Mouse (Mus musculus): ENCODE measurements around the gene Six2. TPM values are rescaled to one million over a fixed set of nuclear protein-coding genes. Genes with fewer than 3 reads are reported as not detected.

The Six2 gene
- under 1 TPM in 1 of 2 experiments, not detected in 1; 0.16 TPM for polyA plus RNA-seq (2017; shearing (Covaris generic))

DNA sequence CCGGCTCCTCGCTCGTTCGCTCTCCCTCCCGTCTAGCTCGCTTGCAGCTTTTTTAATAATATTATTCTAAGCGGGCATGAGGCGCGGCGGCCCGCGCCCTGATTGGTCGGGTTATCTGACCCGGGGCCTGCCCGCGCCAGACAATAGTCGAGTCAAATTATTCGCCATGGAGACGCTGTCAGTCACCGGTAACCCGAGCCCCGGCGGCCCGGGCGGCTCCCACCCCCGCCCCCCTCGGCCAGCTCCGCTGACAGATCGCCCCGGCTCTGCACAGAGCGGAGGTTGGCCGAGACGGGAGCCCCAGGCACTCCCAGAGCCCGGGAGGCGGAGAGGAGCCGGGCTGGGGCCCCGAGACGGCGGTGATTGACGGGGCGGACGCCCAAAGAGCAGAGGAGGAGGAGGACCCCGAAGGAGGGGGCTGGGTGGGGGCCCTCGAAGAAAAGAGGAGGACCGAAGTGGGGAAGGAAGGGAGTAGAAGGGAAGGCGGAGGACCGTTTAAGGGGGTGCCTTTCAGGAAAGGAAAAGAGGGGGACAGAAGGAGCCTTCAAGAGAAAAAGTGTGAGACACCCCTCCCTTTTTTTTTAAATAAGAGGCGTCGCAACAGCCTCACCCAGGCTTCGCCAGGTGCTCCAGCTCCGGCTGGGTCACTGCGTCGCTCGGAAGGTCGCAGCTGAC, at the start of gene Six2:
Six2 (minus strand) TSS at position 39 of the 675 bp plus-strand sequence.

Other genes starting within 250 kb of the Six2 start
- gene Six3, start 74.7 kb downstream of the Six2 start, polyA plus RNA-seq (2017; shearing (Covaris generic)) = under 1 TPM in 1 of 2 experiments, not detected in 1; 0.08 TPM